Mouse (Mus musculus) neural tube, embryonic 13.5 days (tissue): ENCODE results near the gene St7. TPM values are rescaled to one million over a fixed set of nuclear protein-coding genes. Genes with fewer than 3 reads are reported as not detected.

Source experiments
- ATAC-seq: fragments of 200-750 bp; cut with Nextera tagmentation; 2 replicates; pipeline ENCODE4 v1.8.0; 2017; ENCODE audit warnings: low read depth, mild to moderate bottlenecking, moderate TSS enrichment, moderate library complexity
- H3K27ac ChIP-seq: fragments of 300-500 bp; sonication (generic); replicated peaks from 2 replicates; pipeline ENCODE4 v1.5.1; 2015; ENCODE audit warnings: moderate library complexity, mild to moderate bottlenecking, inconsistent platforms
- H3K27me3 ChIP-seq: fragments of 300-500 bp; sonication (generic); 2 replicates; pipeline ENCODE4 v1.6.1; 2015; ENCODE audit warnings: mild to moderate bottlenecking, inconsistent platforms
- H3K36me3 ChIP-seq: fragments of 300-500 bp; sonication (generic); 2 replicates; pipeline ENCODE4 v1.6.1; 2015; ENCODE audit warnings: mild to moderate bottlenecking, inconsistent platforms
- H3K4me1 ChIP-seq: fragments of 300-500 bp; sonication (generic); replicated peaks from 2 replicates; pipeline ENCODE4 v1.6.1; 2015; ENCODE audit warnings: inconsistent platforms
- H3K4me2 ChIP-seq: fragments of 300-500 bp; sonication (generic); 2 replicates; pipeline ENCODE4 v1.6.1; 2015; ENCODE audit warnings: inconsistent platforms, mild to moderate bottlenecking, moderate library complexity
- H3K4me3 ChIP-seq: fragments of 300-500 bp; sonication (generic); 2 replicates; pipeline ENCODE4 v1.5.1; 2015; ENCODE audit warnings: mild to moderate bottlenecking, inconsistent platforms
- H3K9ac ChIP-seq: fragments of 300-500 bp; sonication (generic); 2 replicates; pipeline ENCODE4 v1.6.1; 2015; ENCODE audit warnings: moderate library complexity, mild to moderate bottlenecking, inconsistent platforms
- H3K9me3 ChIP-seq: fragments of 300-500 bp; sonication (generic); 2 replicates; pipeline ENCODE4 v1.6.1; 2016; ENCODE audit warnings: inconsistent platforms
- WGBS: fragments of 180-500 bp; shearing (Covaris S2); methylation state at CpG from one replicate; pipeline ENCODE4 v1.1.7; 2015; 5-methylcytosine and 5-hydroxymethylcytosine counted together
- polyA plus RNA-seq: library from polyadenylated mRNA; unstranded; fragments of >200 nt; fragmentation: Nextera tagmentation; extraction: Ambion mirVana; gene quantifications from 2 replicates; pipeline ENCODE4 v1.2.1, GENCODE M21; 2015

The St7 gene
- polyA plus RNA-seq: 56.9 and 60.6 TPM in 2 replicates

GRCm38 (mm10) chr6:17692647-17693046, at the start of gene St7:
Gene St7, plus strand, starts transcription at chr6:17692933.
- H3K9me3 ChIP-seq: no peaks in the 10 kb centered on the region
- H3K27ac ChIP-seq: peak within 1 kb of the TSS; percentile 78
- peak within 1 kb of the TSS; percentile 76 for H3K9ac ChIP-seq
- H3K4me1 ChIP-seq: peaks cover 14% of the 10 kb centered on the region
- ATAC-seq: no peak
- H3K36me3 ChIP-seq: no peaks in the 10 kb centered on the region
- peak within 1 kb of the TSS; percentile 92 for H3K4me2 ChIP-seq
- H3K27me3 ChIP-seq: 0 out of 2 replicates have a peak, but pooled peaks cover 3% of the 10 kb centered on the region
- peak within 1 kb of the TSS; percentile 77 for H3K4me3 ChIP-seq
- WGBS: 83% methylated on average over 7 of the region's 7 CpGs

DNA sequence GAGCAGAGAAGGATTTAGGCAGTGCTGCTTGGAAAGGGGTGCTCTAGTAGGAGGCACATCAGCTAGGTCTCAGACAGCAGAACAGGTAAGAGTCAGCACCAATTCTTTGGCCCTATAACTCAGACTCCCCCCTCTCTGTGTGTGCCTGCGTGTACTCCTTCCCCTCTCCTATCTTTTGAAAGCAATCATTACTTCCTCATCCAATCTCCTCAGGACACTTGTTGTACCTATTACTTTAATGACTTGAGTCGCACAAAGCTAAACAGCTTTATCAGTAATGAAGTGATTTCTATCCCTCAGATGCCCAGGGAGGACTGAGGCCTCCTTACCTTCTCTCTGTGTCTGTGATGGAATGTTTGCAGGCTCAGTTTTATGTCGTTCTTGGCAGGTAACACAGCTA, 46.6 kb upstream of the St7 start:
- WGBS: 69% methylated on average over 3 of the region's 3 CpGs
- no peaks in the 10 kb centered on the region for H3K27me3 ChIP-seq
- H3K27ac ChIP-seq: no peak overlapping the region
- H3K4me3 ChIP-seq: no peak overlapping the region
- H3K9ac ChIP-seq: no peak overlapping the region
- H3K4me1 ChIP-seq: peaks cover 9% of the 10 kb centered on the region; the same call in 1 of the 2 replicates
- H3K9me3 ChIP-seq: no peaks in the 10 kb centered on the region
- H3K36me3 ChIP-seq: peaks cover 15% of the 10 kb centered on the region
- no peak for ATAC-seq
- no peak overlapping the region for H3K4me2 ChIP-seq

DNA sequence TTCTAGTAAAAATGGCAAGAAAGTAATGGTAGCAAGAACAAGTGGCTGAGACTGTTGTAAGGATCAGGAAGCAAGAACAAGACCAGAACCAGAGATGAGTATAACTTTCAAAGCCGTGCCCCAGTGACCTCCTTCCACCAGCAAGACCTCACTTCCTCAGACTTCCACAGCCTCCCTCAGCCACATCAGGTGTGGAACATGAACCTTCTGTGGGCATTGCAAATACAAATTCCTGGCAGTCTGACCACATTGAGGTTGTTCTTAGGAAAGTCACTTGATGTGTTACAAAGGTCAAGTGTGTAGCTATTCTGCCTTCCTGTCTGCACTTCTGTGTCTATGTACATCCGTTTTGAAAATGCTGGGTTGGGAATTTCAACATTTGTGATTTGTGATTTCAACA, 40.6 kb upstream of the St7 start:
- Histone ChIP-seq H3K9ac (no peak overlapping the region), H3K9me3 (no peaks in the 10 kb centered on the region), H3K27me3 (no peaks in the 10 kb centered on the region), H3K4me3 (no peak overlapping the region), H3K4me2 (no peak overlapping the region), H3K27ac (no peak overlapping the region), H3K4me1 (no peaks in the 10 kb centered on the region), H3K36me3 (peaks cover 48% of the 10 kb centered on the region)
- 85% methylated on average over 2 of the region's 2 CpGs for WGBS
- ATAC-seq: no peak

GRCm38 (mm10) chr6:17655080-17655479, 37.7 kb upstream of the St7 start:
- Histone ChIP-seq H3K4me1 (no peaks in the 10 kb centered on the region), H3K36me3 (peaks cover 48% of the 10 kb centered on the region), H3K4me2 (no peak overlapping the region), H3K9ac (no peak overlapping the region), H3K27me3 (no peaks in the 10 kb centered on the region), H3K9me3 (no peaks in the 10 kb centered on the region), H3K27ac (no peak overlapping the region), H3K4me3 (no peak overlapping the region)
- 92% methylated on average over 2 of the region's 2 CpGs for WGBS
- no peak for ATAC-seq

- no peak for ATAC-seq
- Histone ChIP-seq H3K4me1 (no peaks in the 10 kb centered on the region), H3K4me3 (no peak overlapping the region), H3K27ac (no peak overlapping the region), H3K4me2 (no peak overlapping the region), H3K27me3 (no peaks in the 10 kb centered on the region), H3K9ac (no peak overlapping the region), H3K36me3 (peaks cover 47% of the 10 kb centered on the region), H3K9me3 (no peaks in the 10 kb centered on the region)
- 90% methylated on average over 1 of the region's 1 CpGs for WGBS
Observed at GRCm38 (mm10) chr6:17657308-17657707, 35.4 kb upstream of the St7 start.

GRCm38 (mm10) chr6:17665348-17665747, 27.4 kb upstream of the St7 start:
- Histone ChIP-seq H3K36me3 (peaks cover 63% of the 10 kb centered on the region), H3K9me3 (no peaks in the 10 kb centered on the region), H3K27ac (no peak overlapping the region), H3K4me1 (no peaks in the 10 kb centered on the region), H3K9ac (no peak overlapping the region), H3K4me2 (no peak overlapping the region), H3K4me3 (no peak overlapping the region), H3K27me3 (no peaks in the 10 kb centered on the region)
- ATAC-seq: no peak
- 94% methylated on average over 7 of the region's 7 CpGs for WGBS

DNA sequence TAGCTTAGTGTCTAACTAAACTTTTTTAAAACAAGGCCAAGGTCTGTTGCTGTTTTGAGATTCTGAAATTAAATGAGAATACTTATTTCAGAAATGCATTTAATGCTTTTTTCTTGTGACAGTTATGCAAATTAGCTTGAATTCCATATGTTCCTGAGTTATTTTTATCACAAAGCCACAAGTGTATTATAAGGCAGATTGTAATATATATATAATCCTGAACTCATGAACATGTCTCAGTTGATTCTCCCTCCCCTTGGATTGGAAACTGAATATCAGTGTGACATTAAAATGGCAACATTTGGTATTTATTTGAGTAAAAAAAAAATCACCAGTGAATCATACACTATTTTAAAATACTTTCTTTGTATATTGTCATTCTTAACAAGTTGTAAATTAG, 26.7 kb upstream of the St7 start:
- peaks cover 62% of the 10 kb centered on the region for H3K36me3 ChIP-seq
- H3K4me1 ChIP-seq: no peaks in the 10 kb centered on the region
- ATAC-seq: no peak
- no peaks in the 10 kb centered on the region for H3K9me3 ChIP-seq
- no peak overlapping the region for H3K9ac ChIP-seq
- no peak overlapping the region for H3K4me2 ChIP-seq
- H3K27me3 ChIP-seq: no peaks in the 10 kb centered on the region
- no peak overlapping the region for H3K4me3 ChIP-seq
- H3K27ac ChIP-seq: no peak overlapping the region

GRCm38 (mm10) chr6:17667813-17668212, 24.9 kb upstream of the St7 start:
- Histone ChIP-seq H3K9me3 (no peaks in the 10 kb centered on the region), H3K4me2 (no peak overlapping the region), H3K27me3 (no peaks in the 10 kb centered on the region), H3K36me3 (peaks cover 49% of the 10 kb centered on the region), H3K27ac (no peak overlapping the region), H3K4me1 (no peaks in the 10 kb centered on the region), H3K4me3 (no peak overlapping the region), H3K9ac (no peak overlapping the region)
- WGBS: 92% methylated on average over 3 of the region's 3 CpGs
- ATAC-seq: no peak

DNA sequence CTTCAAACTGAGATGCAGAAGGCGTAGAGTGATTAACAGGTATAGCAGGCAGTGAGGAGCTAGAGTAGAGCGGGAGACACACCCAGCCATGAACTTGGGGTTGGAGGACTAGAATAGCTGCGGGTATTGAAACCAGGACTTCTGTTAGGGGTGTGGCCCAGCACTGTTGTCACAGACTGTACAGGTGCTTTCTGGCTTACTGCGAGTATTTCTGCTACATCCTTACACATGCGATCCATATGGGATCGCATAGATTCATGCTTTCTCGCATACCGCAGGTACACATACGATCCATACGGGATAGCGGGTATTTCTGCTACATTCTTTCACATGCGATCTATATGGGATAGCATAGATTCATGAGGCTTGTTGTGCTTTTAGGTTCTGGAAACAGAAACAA, 24.4 kb upstream of the St7 start:
- Histone ChIP-seq H3K4me2 (no peak overlapping the region), H3K36me3 (peaks cover 43% of the 10 kb centered on the region), H3K27me3 (no peaks in the 10 kb centered on the region), H3K4me1 (no peaks in the 10 kb centered on the region), H3K9me3 (no peaks in the 10 kb centered on the region), H3K9ac (no peak overlapping the region), H3K4me3 (no peak overlapping the region), H3K27ac (no peak overlapping the region)
- WGBS: 97% methylated on average over 12 of the region's 12 CpGs
- ATAC-seq: no peak

GRCm38 (mm10) chr6:17669826-17670225, 22.9 kb upstream of the St7 start:
- Histone ChIP-seq H3K27me3 (no peaks in the 10 kb centered on the region), H3K36me3 (peaks cover 34% of the 10 kb centered on the region), H3K9ac (no peak overlapping the region), H3K4me2 (no peak overlapping the region), H3K4me1 (no peaks in the 10 kb centered on the region), H3K27ac (no peak overlapping the region), H3K9me3 (no peaks in the 10 kb centered on the region), H3K4me3 (no peak overlapping the region)
- no peak for ATAC-seq
- WGBS: 86% methylated on average over 2 of the region's 2 CpGs

- peak; percentile 56; the same call in 1 of the 2 replicates for ATAC-seq
- 31% methylated on average over 12 of the region's 12 CpGs for WGBS
- Histone ChIP-seq H3K4me1 (no peaks in the 10 kb centered on the region), H3K4me3 (no peak overlapping the region), H3K27me3 (no peaks in the 10 kb centered on the region), H3K36me3 (peaks cover 3% of the 10 kb centered on the region; the same call in 1 of the 2 replicates), H3K27ac (no peak overlapping the region), H3K9me3 (no peaks in the 10 kb centered on the region), H3K4me2 (no peak overlapping the region), H3K9ac (no peak overlapping the region)
Observed at GRCm38 (mm10) chr6:17675019-17675756, 17.5 kb upstream of the St7 start.

GRCm38 (mm10) chr6:17677008-17677407, 15.7 kb upstream of the St7 start:
- ATAC-seq: no peak
- H3K4me1 ChIP-seq: no peaks in the 10 kb centered on the region
- 91% methylated on average over 2 of the region's 2 CpGs for WGBS

More at GRCm38 (mm10) chr6:17677008-17677407, 15.7 kb upstream of the St7 start:
- H3K27me3 ChIP-seq: no peaks in the 10 kb centered on the region
- H3K4me3 ChIP-seq: no peak overlapping the region
- H3K36me3 ChIP-seq: no peaks in the 10 kb centered on the region
- H3K27ac ChIP-seq: no peak overlapping the region
- no peak overlapping the region for H3K4me2 ChIP-seq
- no peaks in the 10 kb centered on the region for H3K9me3 ChIP-seq
- H3K9ac ChIP-seq: no peak overlapping the region
